Mouse (Mus musculus) liver, embryonic 11.5 days (tissue): ENCODE data around the gene Ogfod3. TPM values are rescaled to one million over a fixed set of nuclear protein-coding genes. Genes with fewer than 3 reads are reported as not detected.

Experiments
- polyA plus RNA-seq: library from polyadenylated mRNA; unstranded; fragments of >200 nt; fragmentation: Nextera tagmentation; extraction: Ambion mirVana; gene quantifications from 2 replicates; pipeline ENCODE4 v1.2.1, GENCODE M21; 2014

The Ogfod3 gene
- polyA plus RNA-seq, 1 experiment from 2014 or later: 23.4 TPM

Other genes starting within 250 kb of the Ogfod3 start
- gene Csnk1d, start 213.4 kb downstream of the Ogfod3 start, polyA plus RNA-seq: 62.2 and 66.5 TPM in 2 replicates
- 0.18 TPM in 2 replicates for gene Cd7, start 165.3 kb downstream of the Ogfod3 start, polyA plus RNA-seq
- not detected in 2 replicates for gene Sectm1b, start 141.1 kb downstream of the Ogfod3 start, polyA plus RNA-seq
- 0.32 and 0.86 TPM in 2 replicates for gene Sectm1a, start 123.5 kb downstream of the Ogfod3 start, polyA plus RNA-seq
- gene Tex19.2, start 86.0 kb downstream of the Ogfod3 start, polyA plus RNA-seq: 0.29 TPM in 1 of 2 replicates, not detected in the other
- 0.43 and 0.44 TPM in 2 replicates for gene Tex19.1, start 58.6 kb downstream of the Ogfod3 start, polyA plus RNA-seq
- not detected in 2 replicates for gene Uts2r, start 44.4 kb downstream of the Ogfod3 start, polyA plus RNA-seq
- gene Hexdc, start 278 bp downstream of the Ogfod3 start, polyA plus RNA-seq: 5.1 and 5.6 TPM in 2 replicates
- gene Cybc1, start 24.6 kb upstream of the Ogfod3 start, polyA plus RNA-seq: 35.1 and 38.2 TPM in 2 replicates
- gene Narf, start 32.5 kb upstream of the Ogfod3 start, polyA plus RNA-seq: 81.5 and 89.4 TPM in 2 replicates
- 9.3 and 10.7 TPM in 2 replicates for gene Foxk2, start 55.3 kb upstream of the Ogfod3 start, polyA plus RNA-seq
- 53.3 and 55.4 TPM in 2 replicates for gene Wdr45b, start 149.7 kb upstream of the Ogfod3 start, polyA plus RNA-seq
- 0.94 and 1.2 TPM in 2 replicates for gene Rab40b, start 183.5 kb upstream of the Ogfod3 start, polyA plus RNA-seq
- gene Fn3krp, start 216.7 kb upstream of the Ogfod3 start, polyA plus RNA-seq: 8.6 and 10.5 TPM in 2 replicates
- 4.7 and 7.8 TPM in 2 replicates for gene Fn3k, start 230.2 kb upstream of the Ogfod3 start, polyA plus RNA-seq
- gene Tbcd, start 247.2 kb upstream of the Ogfod3 start, polyA plus RNA-seq: 35.9 and 37.7 TPM in 2 replicates